Mouse (Mus musculus) kidney, embryonic 14.5 days (tissue): ENCODE results near the gene Sgk1. TPM values are rescaled to one million over a fixed set of nuclear protein-coding genes. Genes with fewer than 3 reads are reported as not detected.

Experiments used
- ATAC-seq: fragments of 200-750 bp; cut with Nextera tagmentation; 2 replicates; pipeline ENCODE4 v1.8.0; 2017; ENCODE audit warnings: moderate number of reproducible peaks, mild to moderate bottlenecking, moderate TSS enrichment, moderate library complexity; ENCODE audit not compliant: low FRiP score, low TSS enrichment
- H3K27ac ChIP-seq: fragments of 300-500 bp; sonication (generic); 2 replicates; pipeline ENCODE4 v1.5.1; 2014; ENCODE audit warnings: low read depth, mild to moderate bottlenecking, low read length, moderate library complexity, mixed read lengths
- H3K27me3 ChIP-seq: fragments of 300-500 bp; sonication (generic); 2 replicates; pipeline ENCODE4 v1.6.1; 2014; ENCODE audit warnings: mild to moderate bottlenecking, low read length; ENCODE audit not compliant: control insufficient read depth, insufficient read depth
- H3K36me3 ChIP-seq: fragments of 300-500 bp; sonication (generic); 2 replicates; pipeline ENCODE4 v1.6.1; 2014; ENCODE audit warnings: low read length, mixed read lengths; ENCODE audit not compliant: control insufficient read depth, insufficient read depth
- H3K4me1 ChIP-seq: fragments of 300-500 bp; sonication (generic); 2 replicates; pipeline ENCODE4 v1.6.1; 2014; ENCODE audit warnings: low read length, mixed read lengths; ENCODE audit not compliant: control insufficient read depth, insufficient read depth
- H3K4me2 ChIP-seq: fragments of 300-500 bp; sonication (generic); replicated peaks from 2 replicates; pipeline ENCODE4 v1.6.1; 2014; ENCODE audit warnings: low read depth, mild to moderate bottlenecking, low read length
- H3K4me3 ChIP-seq: fragments of 300-500 bp; sonication (generic); 2 replicates; pipeline ENCODE4 v1.5.1; 2014; ENCODE audit warnings: mild to moderate bottlenecking, low read length
- H3K9ac ChIP-seq: fragments of 300-500 bp; sonication (generic); 2 replicates; pipeline ENCODE4 v1.6.1; 2014; ENCODE audit warnings: low read depth, mild to moderate bottlenecking, low read length, moderate library complexity
- H3K9me3 ChIP-seq: fragments of 300-500 bp; sonication (generic); 2 replicates; pipeline ENCODE4 v1.6.1; 2016; ENCODE audit warnings: low read length; ENCODE audit not compliant: control insufficient read depth
- WGBS: fragments of 180-500 bp; shearing (Covaris S2); extraction: QIAGEN DNeasy Blood & Tissue Kit; methylation state at CpG from one replicate; pipeline ENCODE4 v1.1.7; 2014; 5-methylcytosine and 5-hydroxymethylcytosine counted together
- polyA plus RNA-seq: library from polyadenylated mRNA; unstranded; fragments of >200 nt; fragmentation: Nextera tagmentation; extraction: Ambion mirVana; gene quantifications from 2 replicates; pipeline ENCODE4 v1.2.1, GENCODE M21; 2014

Sgk1 gene
- polyA plus RNA-seq, 1 experiment from 2014 or later, result 52.1 TPM

DNA sequence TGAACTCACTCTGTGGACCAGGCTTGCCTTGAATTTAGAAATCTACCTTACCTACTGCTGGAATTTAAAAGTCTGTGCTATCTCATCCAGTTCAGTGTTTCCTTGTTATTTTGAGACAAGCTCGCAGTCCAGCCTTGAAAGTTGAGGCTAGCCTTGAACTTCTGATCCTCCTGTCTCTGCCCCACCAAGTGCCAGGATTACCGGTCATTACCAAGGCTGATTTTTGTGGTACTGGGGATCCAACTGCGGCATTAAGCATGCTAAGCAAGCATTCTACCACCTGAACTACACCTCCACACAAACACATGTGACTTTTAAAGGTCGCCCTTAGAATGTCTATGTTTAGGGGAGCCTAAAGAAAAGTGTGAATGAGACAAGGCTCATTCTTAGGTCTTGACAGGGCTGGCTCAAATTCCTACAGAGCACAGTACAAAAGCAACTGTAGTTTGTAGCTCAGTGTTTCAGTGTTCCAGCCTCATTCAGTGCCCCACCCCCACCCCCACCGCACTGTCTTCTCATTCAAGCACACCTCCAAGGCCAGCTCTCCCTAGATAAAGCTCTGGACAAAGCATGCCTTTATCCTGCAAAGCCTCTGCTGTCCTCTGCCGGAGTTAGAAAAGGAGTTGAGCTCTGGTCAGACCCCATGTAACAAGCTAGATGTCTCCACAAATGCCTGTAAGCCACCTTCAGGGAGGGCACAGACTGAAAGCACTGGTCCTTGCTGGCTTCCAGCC lies 36.2 kb downstream of the Sgk1 start:
- Histone ChIP-seq H3K9ac (no peak overlapping the region), H3K9me3 (no peaks in the 10 kb centered on the region), H3K4me2 (no peak overlapping the region), H3K4me1 (peaks cover 5% of the 10 kb centered on the region; the same call in 1 of the 2 replicates), H3K4me3 (no peak overlapping the region), H3K36me3 (no peaks in the 10 kb centered on the region), H3K27ac (no peak overlapping the region), H3K27me3 (no peaks in the 10 kb centered on the region)
- no peak for ATAC-seq
- 91% methylated on average over 6 of the region's 6 CpGs for WGBS

DNA sequence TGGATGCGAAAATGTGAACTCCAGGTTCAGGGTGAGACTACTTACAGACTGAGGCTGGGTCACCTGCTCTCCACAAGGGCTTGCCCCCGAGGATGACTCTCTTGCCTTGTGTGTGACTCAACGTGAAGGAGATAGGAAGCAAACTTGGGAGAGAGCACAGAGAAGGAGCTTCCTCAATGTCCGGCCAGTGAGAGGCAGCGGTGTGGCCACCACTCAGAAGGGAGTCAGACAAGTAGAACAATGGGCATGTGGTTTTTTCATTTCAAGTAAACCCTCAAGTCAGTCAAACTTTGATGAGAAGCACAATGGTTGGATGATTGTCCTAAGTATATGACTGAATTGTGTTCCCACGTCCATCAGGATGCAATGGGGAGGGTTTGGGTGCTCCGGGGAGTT lies 36.8 kb downstream of the Sgk1 start:
- no peak overlapping the region for H3K4me3 ChIP-seq
- no peak overlapping the region for H3K9ac ChIP-seq
- no peak for ATAC-seq
- H3K27ac ChIP-seq, result no peak overlapping the region
- WGBS, result 86% methylated on average over 7 of the region's 7 CpGs
- no peaks in the 10 kb centered on the region for H3K36me3 ChIP-seq
- H3K27me3 ChIP-seq, result no peaks in the 10 kb centered on the region
- peaks cover 9% of the 10 kb centered on the region for H3K4me1 ChIP-seq
- H3K9me3 ChIP-seq, result no peaks in the 10 kb centered on the region
- no peak overlapping the region for H3K4me2 ChIP-seq

DNA sequence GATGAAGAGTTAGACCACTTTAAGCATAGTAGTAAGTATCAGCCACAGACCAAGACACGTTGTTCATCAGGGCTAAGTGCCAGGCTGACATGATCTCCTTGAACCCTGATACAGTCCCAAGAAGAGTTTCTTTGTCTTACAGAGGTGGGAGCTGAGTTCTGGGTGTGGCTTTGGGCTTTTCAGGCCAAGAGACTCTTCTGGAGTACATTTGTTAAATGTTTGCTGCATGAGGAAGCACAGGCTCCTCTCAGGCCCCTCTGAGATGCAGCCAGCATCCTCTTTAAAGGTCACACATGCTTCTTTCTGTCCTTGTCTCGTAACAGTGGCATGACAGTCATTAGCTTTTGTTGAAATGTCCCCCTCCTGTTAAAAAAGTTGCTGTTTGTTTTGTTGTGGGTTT lies 38.6 kb downstream of the Sgk1 start:
- Histone ChIP-seq H3K9me3 (no peaks in the 10 kb centered on the region), H3K4me2 (no peak overlapping the region), H3K27me3 (no peaks in the 10 kb centered on the region), H3K27ac (no peak overlapping the region), H3K9ac (no peak overlapping the region), H3K4me3 (no peak overlapping the region), H3K36me3 (no peaks in the 10 kb centered on the region), H3K4me1 (peaks cover 10% of the 10 kb centered on the region)
- 69% methylated on average over 2 of the region's 2 CpGs for WGBS
- no peak for ATAC-seq

GRCm38 (mm10) chr10:21922716-21923350 lies 40.8 kb downstream of the Sgk1 start:
- Histone ChIP-seq H3K4me2 (no peak overlapping the region; the same call in 1 of the 2 replicates), H3K36me3 (no peaks in the 10 kb centered on the region), H3K9ac (no peak overlapping the region), H3K27me3 (no peaks in the 10 kb centered on the region), H3K4me1 (peaks cover 10% of the 10 kb centered on the region), H3K27ac (no peak overlapping the region), H3K4me3 (no peak overlapping the region), H3K9me3 (no peaks in the 10 kb centered on the region)
- no peak for ATAC-seq
- 50% methylated on average over 8 of the region's 8 CpGs for WGBS

GRCm38 (mm10) chr10:21923495-21923952 lies 41.5 kb downstream of the Sgk1 start:
- no peak overlapping the region; the same call in 1 of the 2 replicates for H3K9ac ChIP-seq
- H3K4me1 ChIP-seq, result peaks cover 10% of the 10 kb centered on the region
- no peak overlapping the region for H3K27ac ChIP-seq
- H3K9me3 ChIP-seq, result no peaks in the 10 kb centered on the region
- no peaks in the 10 kb centered on the region for H3K27me3 ChIP-seq
- H3K4me2 ChIP-seq, result no peak overlapping the region; the same call in 1 of the 2 replicates
- ATAC-seq, result peak; percentile 55; the same call in 1 of the 2 replicates
- no peak overlapping the region for H3K4me3 ChIP-seq
- H3K36me3 ChIP-seq, result no peaks in the 10 kb centered on the region
- 12% methylated on average over 9 of the region's 9 CpGs for WGBS

GRCm38 (mm10) chr10:21924051-21924720 lies 42.2 kb downstream of the Sgk1 start:
- H3K9ac ChIP-seq, result no peak overlapping the region
- 74% methylated on average over 16 of the region's 16 CpGs for WGBS
- H3K27me3 ChIP-seq, result no peaks in the 10 kb centered on the region
- no peaks in the 10 kb centered on the region for H3K36me3 ChIP-seq
- no peaks in the 10 kb centered on the region for H3K9me3 ChIP-seq
- no peak overlapping the region for H3K4me3 ChIP-seq
- H3K4me1 ChIP-seq, result peaks cover 10% of the 10 kb centered on the region
- no peak overlapping the region; the same call in 1 of the 2 replicates for H3K4me2 ChIP-seq
- no peak for ATAC-seq
- H3K27ac ChIP-seq, result no peak overlapping the region

- Histone ChIP-seq H3K27me3 (no peaks in the 10 kb centered on the region), H3K4me3 (no peak overlapping the region), H3K4me2 (no peak overlapping the region), H3K9ac (no peak overlapping the region), H3K27ac (no peak overlapping the region), H3K36me3 (no peaks in the 10 kb centered on the region), H3K9me3 (no peaks in the 10 kb centered on the region), H3K4me1 (peaks cover 10% of the 10 kb centered on the region; the same call in 1 of the 2 replicates)
- ATAC-seq, result no peak
- WGBS, result 83% methylated on average over 5 of the region's 5 CpGs
Observed at GRCm38 (mm10) chr10:21926941-21927340, 45.0 kb downstream of the Sgk1 start.

GRCm38 (mm10) chr10:21930781-21931380 lies 48.9 kb downstream of the Sgk1 start:
- no peak for ATAC-seq

More at GRCm38 (mm10) chr10:21930781-21931380, 48.9 kb downstream of the Sgk1 start:
- Histone ChIP-seq H3K9ac (no peak overlapping the region), H3K4me2 (no peak overlapping the region), H3K27ac (no peak overlapping the region), H3K36me3 (no peaks in the 10 kb centered on the region), H3K4me1 (no peaks in the 10 kb centered on the region), H3K9me3 (no peaks in the 10 kb centered on the region), H3K4me3 (no peak overlapping the region), H3K27me3 (no peaks in the 10 kb centered on the region)
- 89% methylated on average over 10 of the region's 10 CpGs for WGBS
